Mouse (Mus musculus): ENCODE measurements around the gene C2. TPM values are rescaled to one million over a fixed set of nuclear protein-coding genes. Genes with fewer than 3 reads are reported as not detected.

C2 gene
- total and polyA plus RNA-seq, 2 experiments from 2014 or later = 2.9 to 7.0 TPM

DNA sequence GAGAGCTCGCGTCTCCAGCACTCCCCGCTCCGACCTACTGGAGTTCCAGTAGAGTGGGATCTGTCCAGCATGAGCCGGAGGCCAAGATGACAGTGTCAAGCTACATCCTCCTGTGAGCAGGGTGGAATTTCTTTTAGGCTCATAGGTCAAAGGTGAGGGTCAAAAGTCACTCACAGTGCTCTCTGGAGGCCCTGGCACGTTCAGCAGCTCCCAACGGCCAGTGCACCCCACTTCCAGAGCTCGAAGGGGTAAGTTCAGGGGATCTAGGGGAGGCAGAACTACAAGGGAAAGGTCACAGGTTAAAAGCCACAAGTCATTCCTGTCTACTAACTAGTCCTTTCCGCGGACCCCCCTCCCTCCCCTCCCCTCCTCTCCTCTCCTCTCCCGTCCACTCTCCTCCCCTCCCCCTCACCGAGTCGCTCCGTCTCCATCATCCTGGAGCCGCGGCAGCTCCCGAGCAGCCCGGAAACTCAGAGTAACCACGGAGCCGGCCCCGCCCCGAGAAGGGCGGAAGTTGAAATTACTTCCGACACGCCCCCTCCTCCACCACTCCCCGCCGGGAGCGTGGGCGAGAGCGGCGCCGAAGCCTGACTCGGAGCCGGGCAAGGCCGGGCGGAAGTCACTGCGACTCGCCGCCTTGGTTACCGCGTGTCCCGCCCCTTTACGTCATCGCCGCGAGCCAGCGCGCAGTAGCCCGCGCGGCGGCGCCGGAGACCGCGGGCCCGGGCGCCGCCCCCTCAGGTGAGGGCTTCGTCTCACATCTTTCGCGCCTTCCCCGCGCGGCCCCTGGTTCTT is 48.1 kb downstream of the C2 start, which contains the start of the genes Skiv2l and Nelfe:
Skiv2l (minus strand) TSS at position 489 of the 795 bp plus-strand sequence.
Nelfe (plus strand) TSS at position 670 of the 795 bp plus-strand sequence.
- under 1% methylated on average over 58 of the region's 65 CpGs for WGBS
- H3K4me3 ChIP-seq (ENCODE audit: low read depth, low read length) = peak within 1 kb of the TSS; percentile 97
- H3K4me1 ChIP-seq (ENCODE audit: insufficient read depth, low read length) = peaks cover 10% of the 10 kb centered on the region
- ATAC-seq (ENCODE audit: low FRiP score) (peak; percentile 96), DNase-seq (ENCODE audit: low spot score) (peak; percentile 97)
- H3K36me3 ChIP-seq (ENCODE audit: insufficient read depth, low read length) = peaks cover 58% of the 10 kb centered on the region
- H3K9me3 ChIP-seq (ENCODE audit: low read length) = no peaks in the 10 kb centered on the region
- no peaks in the 10 kb centered on the region for H3K27me3 ChIP-seq (ENCODE audit: insufficient read depth, low read length)
- peak within 1 kb of the TSS; percentile 55 for H3K27ac ChIP-seq (ENCODE audit: low read depth, low read length)
- no peak for TF ChIP-seq CTCF (IDR thresholded peaks at IDR 0.05)
- peak within 1 kb of the TSS; percentile 93 for H3K9ac ChIP-seq (replicated peaks; ENCODE audit: low read length, poor library complexity, severe bottlenecking)
- peak within 1 kb of the TSS; percentile 94 for H3K4me2 ChIP-seq (ENCODE audit: low read depth, low read length, poor library complexity, severe bottlenecking)

DNA sequence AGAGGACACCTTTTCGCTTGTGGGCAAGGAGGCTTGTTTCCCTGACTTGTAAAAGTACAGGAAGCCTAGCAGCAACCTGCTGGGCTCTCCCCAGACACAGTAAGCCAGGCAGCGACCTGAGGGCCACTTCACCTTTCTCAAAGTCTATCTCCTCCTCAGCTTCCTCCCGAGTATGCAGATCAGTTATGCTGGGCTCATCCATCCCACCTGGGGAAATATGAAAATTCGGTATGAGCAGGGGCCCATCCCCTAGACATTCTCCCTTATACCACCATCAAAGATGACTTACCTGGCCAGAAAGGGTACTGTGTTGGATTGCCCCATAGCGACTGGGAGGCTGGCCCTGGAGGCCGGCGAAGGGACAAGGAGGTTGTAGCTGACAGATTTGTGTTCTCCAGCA is 50.5 kb downstream of the C2 start:
- no peak for TF ChIP-seq CTCF (IDR thresholded peaks at IDR 0.05)
- ATAC-seq (ENCODE audit: low FRiP score) = no peak
- Histone ChIP-seq H3K36me3 (ENCODE audit: insufficient read depth, low read length) (peaks cover 53% of the 10 kb centered on the region), H3K4me2 (ENCODE audit: low read depth, low read length, poor library complexity, severe bottlenecking) (no peak overlapping the region), H3K27ac (ENCODE audit: low read depth, low read length) (no peak overlapping the region), H3K9me3 (ENCODE audit: low read length) (no peaks in the 10 kb centered on the region), H3K9ac (replicated peaks; ENCODE audit: low read length, poor library complexity, severe bottlenecking) (no peak overlapping the region), H3K4me1 (ENCODE audit: insufficient read depth, low read length) (peaks cover 10% of the 10 kb centered on the region), H3K27me3 (ENCODE audit: insufficient read depth, low read length) (no peaks in the 10 kb centered on the region), H3K4me3 (ENCODE audit: low read depth, low read length) (no peak overlapping the region)
- WGBS = 95% methylated on average over 7 of the region's 7 CpGs
- no peak for DNase-seq (ENCODE audit: low spot score)

DNA sequence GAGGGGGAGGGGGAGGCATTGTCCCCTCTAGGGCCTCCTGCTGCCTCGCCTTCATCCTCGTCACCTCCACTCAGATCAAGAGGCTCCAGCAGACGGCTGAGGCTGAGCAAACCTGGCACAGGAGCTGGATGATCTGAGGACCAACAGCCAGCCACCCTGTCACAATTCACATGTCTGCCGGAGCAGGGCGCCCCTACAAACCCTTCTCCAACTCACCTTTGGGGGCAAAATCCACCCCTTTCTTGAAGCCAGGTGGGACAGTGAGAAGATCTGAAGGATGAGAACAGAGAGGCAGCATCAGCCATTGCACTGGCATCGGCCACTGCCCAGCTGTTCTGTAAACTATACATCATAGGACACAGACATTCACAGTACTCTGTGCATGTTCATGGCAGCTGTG is 50.9 kb downstream of the C2 start:
- H3K36me3 ChIP-seq (ENCODE audit: insufficient read depth, low read length) = peaks cover 53% of the 10 kb centered on the region
- 85% methylated on average over 6 of the region's 6 CpGs for WGBS
- DNase-seq (ENCODE audit: low spot score) = no peak

DNA sequence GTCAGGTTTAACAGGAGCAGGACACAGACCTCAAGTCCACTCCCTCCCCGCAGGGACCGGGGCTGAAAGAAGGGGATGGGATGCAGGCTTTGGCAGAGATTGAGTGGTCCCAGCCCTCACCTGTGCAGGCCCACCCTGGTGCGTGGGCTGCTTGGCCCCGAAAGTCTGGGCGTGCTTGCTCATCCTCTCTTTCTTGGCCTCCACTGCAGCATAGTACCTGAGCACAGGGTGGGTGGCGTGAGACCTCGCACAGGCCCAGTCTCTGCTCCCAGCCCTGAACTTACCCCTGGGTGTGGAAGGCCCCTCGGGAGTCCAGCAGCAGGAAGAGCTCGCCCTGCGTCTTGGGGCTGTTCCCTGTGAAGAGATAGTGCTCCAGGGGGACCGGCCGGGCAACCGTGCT is 53.2 kb downstream of the C2 start:
- no peak for TF ChIP-seq CTCF (IDR thresholded peaks at IDR 0.05)
- no peak overlapping the region for H3K4me2 ChIP-seq (ENCODE audit: low read depth, low read length, poor library complexity, severe bottlenecking)
- peaks cover 4% of the 10 kb centered on the region; the same call in 1 of the 2 replicates for H3K4me1 ChIP-seq (ENCODE audit: insufficient read depth, low read length)
- no peak overlapping the region for H3K27ac ChIP-seq (ENCODE audit: low read depth, low read length)
- ATAC-seq (ENCODE audit: low FRiP score) (no peak), DNase-seq (ENCODE audit: low spot score) (no peak)
- WGBS = 95% methylated on average over 13 of the region's 13 CpGs
- peaks cover 75% of the 10 kb centered on the region for H3K36me3 ChIP-seq (ENCODE audit: insufficient read depth, low read length)
- no peaks in the 10 kb centered on the region for H3K9me3 ChIP-seq (ENCODE audit: low read length)
- H3K4me3 ChIP-seq (ENCODE audit: low read depth, low read length) = no peak overlapping the region
- H3K27me3 ChIP-seq (ENCODE audit: insufficient read depth, low read length) = no peaks in the 10 kb centered on the region
- no peak overlapping the region for H3K9ac ChIP-seq (replicated peaks; ENCODE audit: low read length, poor library complexity, severe bottlenecking)

More for the DNA sequence above, 50.9 kb downstream of the C2 start:
- peaks cover 10% of the 10 kb centered on the region for H3K4me1 ChIP-seq (ENCODE audit: insufficient read depth, low read length)
- H3K9me3 ChIP-seq (ENCODE audit: low read length) = no peaks in the 10 kb centered on the region
- H3K27ac ChIP-seq (ENCODE audit: low read depth, low read length) = no peak overlapping the region
- no peak overlapping the region for H3K4me3 ChIP-seq (ENCODE audit: low read depth, low read length)
- no peak overlapping the region for H3K4me2 ChIP-seq (ENCODE audit: low read depth, low read length, poor library complexity, severe bottlenecking)
- no peak overlapping the region for H3K9ac ChIP-seq (replicated peaks; ENCODE audit: low read length, poor library complexity, severe bottlenecking)
- no peak for ATAC-seq (ENCODE audit: low FRiP score)
- TF ChIP-seq CTCF (IDR thresholded peaks at IDR 0.05) = no peak
- no peaks in the 10 kb centered on the region for H3K27me3 ChIP-seq (ENCODE audit: insufficient read depth, low read length)

DNA sequence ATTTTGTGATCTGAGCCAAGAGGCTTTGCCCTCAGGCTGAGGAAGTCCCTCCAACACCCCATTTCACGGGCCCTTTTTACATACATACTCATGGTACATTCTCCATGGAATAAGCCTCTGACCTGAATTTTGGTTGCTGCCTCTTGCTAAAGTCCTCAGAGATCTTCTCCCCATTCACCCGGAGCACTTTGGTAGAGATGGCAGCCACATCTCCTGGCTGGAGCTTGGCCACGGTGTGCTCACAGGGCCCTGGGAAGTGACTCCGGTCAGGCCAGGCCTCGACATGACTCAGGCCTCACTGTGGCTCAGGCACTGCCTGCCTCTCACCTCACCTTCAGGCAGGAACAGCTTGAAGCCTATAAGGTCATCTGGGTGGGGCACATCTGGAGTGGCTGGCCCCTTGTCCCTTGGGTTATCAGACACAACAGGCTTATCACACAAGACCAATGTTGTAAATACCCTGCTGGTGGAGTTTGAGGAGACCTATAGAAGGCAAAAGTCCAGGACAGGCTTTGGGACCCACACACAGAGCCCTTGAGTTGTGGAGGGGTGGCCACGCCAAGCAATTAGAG is 57.2 kb downstream of the C2 start:
- DNase-seq (ENCODE audit: low spot score) (no peak), ATAC-seq (ENCODE audit: low FRiP score) (no peak)
- H3K9ac ChIP-seq (replicated peaks; ENCODE audit: low read length, poor library complexity, severe bottlenecking) = no peak overlapping the region
- H3K9me3 ChIP-seq (ENCODE audit: low read length) = no peaks in the 10 kb centered on the region
- TF ChIP-seq CTCF (IDR thresholded peaks at IDR 0.05) = no peak
- no peaks in the 10 kb centered on the region for H3K27me3 ChIP-seq (ENCODE audit: insufficient read depth, low read length)
- H3K36me3 ChIP-seq (ENCODE audit: insufficient read depth, low read length) = peaks cover 57% of the 10 kb centered on the region
- H3K4me1 ChIP-seq (ENCODE audit: insufficient read depth, low read length) = peaks cover 5% of the 10 kb centered on the region; the same call in 1 of the 2 replicates
- no peak overlapping the region for H3K4me3 ChIP-seq (ENCODE audit: low read depth, low read length)
- no peak overlapping the region for H3K4me2 ChIP-seq (ENCODE audit: low read depth, low read length, poor library complexity, severe bottlenecking)
- 86% methylated on average over 6 of the region's 6 CpGs for WGBS
- H3K27ac ChIP-seq (ENCODE audit: low read depth, low read length) = no peak overlapping the region

DNA sequence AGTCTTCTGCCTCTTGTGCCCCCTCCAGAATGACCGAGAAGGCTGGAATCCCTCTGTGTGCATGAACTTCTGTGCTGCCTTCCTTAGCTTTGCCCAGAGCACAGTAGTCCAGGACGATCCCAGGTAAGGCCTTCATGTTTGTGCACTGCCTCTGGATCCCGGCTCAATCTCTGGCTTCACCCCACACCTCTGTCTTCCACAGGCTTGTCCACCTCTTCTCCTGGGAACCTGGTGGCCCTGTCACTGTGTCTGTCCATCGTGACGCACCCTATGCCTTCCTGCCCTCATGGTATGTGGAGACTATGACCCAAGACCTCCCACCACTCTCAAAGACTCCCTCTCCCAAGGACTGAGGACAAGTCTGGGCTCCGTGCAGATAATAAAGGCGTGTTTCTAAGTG is 59.3 kb downstream of the C2 start:
- Histone ChIP-seq H3K9ac (replicated peaks; ENCODE audit: low read length, poor library complexity, severe bottlenecking) (no peak overlapping the region), H3K4me3 (ENCODE audit: low read depth, low read length) (no peak overlapping the region), H3K36me3 (ENCODE audit: insufficient read depth, low read length) (peaks cover 37% of the 10 kb centered on the region), H3K4me2 (ENCODE audit: low read depth, low read length, poor library complexity, severe bottlenecking) (no peak overlapping the region), H3K27ac (ENCODE audit: low read depth, low read length) (no peak overlapping the region), H3K9me3 (ENCODE audit: low read length) (no peaks in the 10 kb centered on the region), H3K4me1 (ENCODE audit: insufficient read depth, low read length) (peaks cover 5% of the 10 kb centered on the region; the same call in 1 of the 2 replicates), H3K27me3 (ENCODE audit: insufficient read depth, low read length) (no peaks in the 10 kb centered on the region)
- DNase-seq (ENCODE audit: low spot score) (no peak), ATAC-seq (ENCODE audit: low FRiP score) (no peak)
- 90% methylated on average over 7 of the region's 7 CpGs for WGBS
- no peak for TF ChIP-seq CTCF (IDR thresholded peaks at IDR 0.05)
